Mouse (Mus musculus): ENCODE results near the gene Sar1a.
A peak's percentile ranks its signal among the peaks of the same experiment; 100 is the strongest.

GRCm38 (mm10) chr10:61734377-61734776 is 54.3 kb downstream of the Sar1a start:
- TF ChIP-seq CTCF (IDR thresholded peaks at IDR 0.05; ENCODE audit: low read depth) (peak; percentile 93), EP300 (IDR thresholded peaks at IDR 0.05; ENCODE audit: low read depth) (no peak)

Data from liver, postnatal 0 days (tissue).